Mouse (Mus musculus) lung, postnatal 10 days (tissue): ENCODE measurements around the gene Cep170b.

Source experiments
- DNase-seq: peaks from one replicate; pipeline ENCODE4 v3.0.0; 2021

Cep170b gene

DNA sequence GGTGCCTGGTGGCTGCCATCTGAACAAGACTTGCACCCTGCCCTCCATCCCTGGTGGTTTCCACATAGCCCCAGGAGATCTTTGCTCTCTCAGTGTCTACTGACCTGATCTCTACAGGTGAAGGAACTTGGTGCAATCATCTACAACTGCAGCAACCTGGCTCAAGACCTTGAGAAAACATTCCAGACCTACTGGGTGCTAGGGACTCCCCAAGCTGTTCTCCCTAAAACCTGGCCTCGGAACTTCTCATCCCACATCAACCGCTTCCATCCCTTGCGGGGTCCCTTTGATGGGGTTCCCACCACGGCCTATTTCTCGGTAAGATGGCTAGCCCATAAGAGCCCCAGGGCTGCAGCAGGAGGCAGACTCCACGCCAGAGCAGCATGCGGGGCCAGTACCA is 46.3 kb downstream of the Cep170b start:
- DNase-seq: no peak

- no peak for DNase-seq
Measured at GRCm38 (mm10) chr12:112767036-112767890, 47.0 kb downstream of the Cep170b start.

- DNase-seq: no peak
Measured at GRCm38 (mm10) chr12:112768166-112768565, 47.9 kb downstream of the Cep170b start.

DNA sequence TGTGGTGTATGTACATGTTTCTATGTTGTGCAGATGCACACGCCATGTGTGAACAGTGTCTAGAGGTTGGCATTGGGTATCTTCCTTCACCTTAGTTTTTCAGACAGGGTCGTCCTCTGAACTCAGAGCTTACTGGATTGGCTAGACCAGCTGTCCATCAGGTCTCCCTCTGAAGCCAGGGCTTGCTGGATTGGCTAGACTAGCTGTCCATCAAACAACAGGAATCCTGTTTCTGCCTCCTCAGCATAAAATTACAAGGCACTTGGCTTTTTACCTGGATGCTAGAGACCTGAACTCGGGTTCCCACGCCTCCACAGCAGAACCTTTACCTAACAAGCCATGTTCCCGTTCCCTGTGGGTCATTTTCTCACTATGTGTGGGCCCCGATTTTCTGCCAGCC is 48.8 kb downstream of the Cep170b start:
- no peak for DNase-seq

GRCm38 (mm10) chr12:112769751-112770150 is 49.5 kb downstream of the Cep170b start:
- no peak for DNase-seq

DNA sequence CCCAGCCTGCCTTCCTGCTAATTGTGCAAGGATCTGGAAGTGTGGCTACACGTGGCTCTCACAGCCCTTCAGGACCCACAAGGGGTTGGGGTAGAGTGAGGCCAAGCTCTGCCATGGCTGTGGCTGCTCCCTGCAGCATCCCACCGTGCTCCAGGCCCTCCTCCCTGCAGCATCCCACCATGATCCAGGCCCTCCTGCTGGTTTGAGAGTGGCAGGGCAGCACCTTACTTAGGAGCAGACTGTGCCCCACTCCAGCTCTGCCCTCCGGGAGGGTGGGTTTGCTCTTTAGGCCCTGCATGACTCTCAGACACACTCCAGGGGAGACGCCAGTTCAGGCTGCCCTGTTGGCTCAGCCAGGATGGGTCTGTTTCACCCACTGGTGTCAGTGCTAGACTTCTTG is 50.1 kb downstream of the Cep170b start:
- no peak for DNase-seq

- DNase-seq: no peak
Measured at GRCm38 (mm10) chr12:112772306-112772705, 52.1 kb downstream of the Cep170b start.

DNA sequence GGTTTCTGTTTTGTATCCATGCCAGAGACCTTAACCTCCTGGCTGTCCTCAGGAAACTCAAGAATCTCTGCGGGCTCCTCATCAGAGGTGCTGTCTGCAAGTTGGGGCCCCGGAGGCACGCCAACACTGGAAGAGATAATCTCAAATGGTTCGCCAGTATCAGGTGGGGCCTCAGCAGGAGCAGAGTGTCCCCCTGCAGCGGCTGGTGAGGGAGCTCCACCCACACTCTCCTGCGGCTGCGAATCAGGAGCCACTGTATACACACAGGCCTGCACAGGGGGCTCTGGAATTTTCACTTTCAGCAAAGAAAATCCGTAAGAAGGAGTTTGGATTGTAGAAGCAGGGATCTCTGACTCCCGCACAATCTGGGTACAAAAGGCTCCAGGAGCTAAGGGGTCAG is 53.1 kb downstream of the Cep170b start:
- no peak for DNase-seq

DNA sequence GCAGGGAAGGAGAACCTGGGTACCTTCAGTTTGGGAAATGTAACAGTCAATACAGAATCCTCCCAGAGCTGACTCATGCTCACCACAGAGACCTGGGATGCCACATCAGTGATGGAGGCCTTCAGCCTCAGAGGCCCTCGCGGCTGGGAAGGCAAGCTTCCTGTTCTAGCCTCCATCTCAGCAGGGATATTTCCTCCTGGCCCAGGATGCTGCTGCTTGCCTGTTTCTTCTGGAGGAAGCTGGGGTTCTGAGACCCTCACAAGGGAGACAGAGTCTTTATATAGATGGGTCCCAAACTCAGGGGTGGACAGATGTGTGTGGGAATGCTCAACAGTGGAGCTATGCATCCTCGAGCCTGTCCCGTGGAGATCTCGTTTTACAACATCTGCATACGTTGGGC is 53.8 kb downstream of the Cep170b start:
- DNase-seq: no peak

DNA sequence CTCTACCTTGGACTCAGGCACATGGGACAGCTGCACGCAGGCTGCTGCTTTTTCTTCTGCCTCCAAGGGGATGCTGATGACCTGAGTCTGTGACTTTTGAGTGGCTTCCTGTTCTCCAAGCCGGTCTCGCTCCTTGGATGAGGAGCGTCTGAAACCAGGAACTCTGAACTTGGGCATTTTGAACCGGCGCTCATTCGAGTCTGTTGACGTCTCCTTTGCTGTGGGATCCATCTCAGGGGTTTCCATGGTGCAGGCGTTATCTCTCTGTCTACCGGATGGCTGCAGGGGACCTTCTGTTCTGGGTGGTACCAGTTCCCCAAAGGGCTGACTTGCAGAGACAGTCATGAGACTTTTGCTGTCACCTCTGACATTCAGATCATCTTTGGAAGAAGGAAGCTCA is 54.2 kb downstream of the Cep170b start:
- no peak for DNase-seq

DNA sequence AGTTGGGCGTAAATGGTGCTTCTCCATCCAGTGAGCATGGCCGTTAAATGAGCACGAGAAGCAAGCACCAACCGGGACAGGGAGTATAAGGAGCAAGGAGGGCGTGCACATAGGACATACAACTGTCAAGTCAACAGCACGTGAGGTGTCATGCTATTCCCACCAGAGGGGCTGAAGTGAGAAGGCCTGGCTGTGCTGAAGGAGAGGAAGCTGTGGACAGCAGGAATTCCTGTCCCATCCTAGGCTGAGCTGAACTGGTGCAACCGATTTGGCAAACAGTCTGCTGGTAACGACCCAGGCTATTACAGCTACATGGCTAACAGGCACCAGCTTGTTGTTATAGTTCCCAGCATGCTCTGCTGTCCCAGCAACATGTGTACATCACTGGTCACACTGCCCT is 70.8 kb downstream of the Cep170b start:
- no peak for DNase-seq

- DNase-seq: peak; percentile 80
Measured at GRCm38 (mm10) chr12:112793601-112794355, 73.5 kb downstream of the Cep170b start.

GRCm38 (mm10) chr12:112794356-112794816 is 74.1 kb downstream of the Cep170b start:
- DNase-seq: no peak

- DNase-seq: no peak
Measured at GRCm38 (mm10) chr12:112794998-112795397, 74.7 kb downstream of the Cep170b start.

DNA sequence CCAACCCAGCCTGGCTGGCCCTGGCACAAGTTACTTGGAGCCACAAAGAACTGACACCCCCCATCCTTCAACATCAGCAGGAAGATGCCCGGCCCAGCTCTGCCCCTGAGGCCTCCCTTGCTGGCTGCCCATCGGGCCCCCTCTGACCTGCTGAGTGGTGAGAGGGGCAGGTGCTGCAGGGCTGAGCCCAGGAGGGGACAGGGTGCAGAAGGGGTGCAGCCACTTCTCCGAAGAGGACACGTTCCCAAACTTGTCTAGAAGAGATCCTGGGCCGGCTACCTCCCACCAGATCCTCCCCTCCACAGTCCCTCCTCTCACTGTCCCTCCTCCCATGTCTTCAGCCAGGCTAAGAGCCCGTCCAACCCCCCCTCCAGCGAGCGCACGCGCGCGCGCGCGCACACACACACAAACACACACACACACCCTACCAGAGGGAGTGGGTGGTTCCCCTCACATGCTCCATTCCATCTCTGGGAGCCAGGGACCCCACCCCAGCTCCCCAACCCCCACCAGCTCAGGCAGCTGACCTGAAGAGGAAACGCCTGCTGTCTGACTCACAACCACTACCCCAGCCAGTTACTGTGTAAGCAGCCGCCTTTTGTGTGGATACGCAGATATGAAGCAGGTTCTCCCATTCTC is 75.3 kb downstream of the Cep170b start:
- peak; percentile 50 for DNase-seq
